Mouse (Mus musculus): ENCODE measurements at regions not wholly inside any gene's neighbourhood (a gene's known extent, or its start where the extent isn't known, plus 50 kb on each side); places are given as distances from the start of the nearest gene placed in this dataset.

DNA sequence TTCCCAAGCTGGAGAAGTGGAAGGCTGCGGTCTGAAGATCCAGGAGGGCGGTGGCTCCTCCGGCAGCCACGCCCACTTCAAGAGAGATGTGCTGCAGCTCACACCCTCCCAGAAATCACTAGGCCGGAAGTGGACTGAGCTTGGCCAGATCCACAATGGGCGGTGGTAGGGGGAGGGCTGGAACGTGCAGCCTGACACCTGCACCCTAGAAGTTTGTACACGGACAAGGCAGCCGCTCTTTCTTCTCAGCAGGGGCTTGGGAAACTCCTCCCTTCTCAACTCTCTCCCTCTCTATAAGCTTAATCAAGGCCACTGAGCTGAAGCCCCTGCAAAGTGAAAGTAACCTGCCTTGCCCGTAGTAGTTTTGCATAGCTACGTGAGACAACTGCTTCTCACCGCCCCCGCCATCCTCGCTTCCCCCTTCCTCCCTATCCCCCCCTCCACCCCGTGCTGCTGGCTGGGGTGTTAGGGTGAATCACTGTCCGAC lies 538.8 kb upstream of the Lrrc6 start:
- TF ChIP-seq POLR2A (IDR thresholded peaks at IDR 0.05; ENCODE audit: borderline replicate concordance, extremely low read depth, insufficient read depth, insufficient read length, poor library complexity, severe bottlenecking) (no peak), CTCF (IDR thresholded peaks at IDR 0.05; ENCODE audit: borderline replicate concordance, extremely low read depth, insufficient read depth, insufficient read length) (no peak)
